Mouse (Mus musculus): Measurements from ENCODE around the gene Angptl2.

The Angptl2 gene

GRCm38 (mm10) chr2:33268384-33269131 lies 52.7 kb downstream of the Angptl2 start:
- in situ Hi-C loops (cut with MboI, MseI) = no loop called here

- in situ Hi-C loops (cut with MboI, MseI) = no loop called here
These were observed 53.2 kb downstream of the Angptl2 start for GRCm38 (mm10) chr2:33269132-33269493.

- in situ Hi-C loops (cut with MboI, MseI) = no loop called here
These were observed 54.7 kb downstream of the Angptl2 start for GRCm38 (mm10) chr2:33270569-33270968.

- in situ Hi-C loops (cut with MboI, MseI) = no loop called here
These were observed 55.6 kb downstream of the Angptl2 start for GRCm38 (mm10) chr2:33271511-33271910.

- in situ Hi-C loops (cut with MboI, MseI) = no loop called here
These were observed 57.0 kb downstream of the Angptl2 start for GRCm38 (mm10) chr2:33272665-33273439.

GRCm38 (mm10) chr2:33274719-33275490 lies 59.0 kb downstream of the Angptl2 start:
- in situ Hi-C loops (cut with MboI, MseI) = no loop called here

GRCm38 (mm10) chr2:33279758-33280157 lies 63.9 kb downstream of the Angptl2 start:
- in situ Hi-C loops (cut with MboI, MseI) = no loop called here

- in situ Hi-C loops (cut with MboI, MseI) = no loop called here
These were observed 64.7 kb downstream of the Angptl2 start for GRCm38 (mm10) chr2:33280525-33280924.

- in situ Hi-C loops (cut with MboI, MseI) = no loop called here
These were observed 65.9 kb downstream of the Angptl2 start for GRCm38 (mm10) chr2:33281807-33282206.

- in situ Hi-C loops (cut with MboI, MseI) = no loop called here
These were observed 67.0 kb downstream of the Angptl2 start for GRCm38 (mm10) chr2:33282877-33283276.

- in situ Hi-C loops (cut with MboI, MseI) = no loop called here
These were observed 67.8 kb downstream of the Angptl2 start for GRCm38 (mm10) chr2:33283674-33284073.

- in situ Hi-C loops (cut with MboI, MseI) = no loop called here
These were observed 73.0 kb downstream of the Angptl2 start for GRCm38 (mm10) chr2:33288837-33289236.

- in situ Hi-C loops (cut with MboI, MseI) = no loop called here
These were observed 74.6 kb downstream of the Angptl2 start for GRCm38 (mm10) chr2:33290491-33290890.

- in situ Hi-C loops (cut with MboI, MseI) = no loop called here
These were observed 76.2 kb downstream of the Angptl2 start for GRCm38 (mm10) chr2:33292057-33292456.

- in situ Hi-C loops (cut with MboI, MseI) = no loop called here
These were observed 79.2 kb downstream of the Angptl2 start for GRCm38 (mm10) chr2:33295115-33295514.
